In genomic region chr9:72652961-72653360, GRCm38 (mm10) we compare ENCODE assay signal across 8 mouse cellular contexts. TPM values are rescaled to one million over a fixed set of nuclear protein-coding genes. Genes with fewer than 3 reads are reported as not detected.
DNase-seq lines count a peak whose midpoint lies in the region; ATAC-seq lines count a peak whose summit lies in the region.

No protein-coding gene starts in this region.

- peak overlapping the region; percentile 65 for H3K27ac ChIP-seq in hindbrain, embryonic 11.5 days (ENCODE audit: low read depth, low read length)
- H3K27ac ChIP-seq in hindbrain, embryonic 14.5 days: no peak overlapping the region
- H3K27ac ChIP-seq in embryonic facial prominence, embryonic 13.5 days: peak overlapping the region; percentile 95
- H3K27ac ChIP-seq in heart, embryonic 14.5 days (replicated peaks in 1 of 2; ENCODE audit: control insufficient read depth in 1 of 2, insufficient read depth in 1 of 2, low read depth in 2 of 2, low read length in 2 of 2): peak overlapping the region; percentile 76 to 82
- no peak overlapping the region for H3K27ac ChIP-seq in liver, embryonic 15.5 days (replicated peaks)

- no peak overlapping the region for H3K4me2 ChIP-seq in hindbrain, embryonic 11.5 days (replicated peaks; ENCODE audit: low read depth, low read length)
- no peak overlapping the region for H3K4me2 ChIP-seq in hindbrain, embryonic 14.5 days (replicated peaks)
- H3K4me2 ChIP-seq in embryonic facial prominence, embryonic 13.5 days: peak overlapping the region; percentile 42
- H3K4me2 ChIP-seq in heart, embryonic 14.5 days (ENCODE audit: low read length): peak overlapping the region; percentile 39; the same call in 1 of the 2 replicates
- no peak overlapping the region for H3K4me2 ChIP-seq in liver, embryonic 15.5 days

- H3K9me3 ChIP-seq in hindbrain, embryonic 11.5 days (ENCODE audit: control insufficient read depth, low read length): no peaks in the 10 kb centered on the region
- H3K9me3 ChIP-seq in hindbrain, embryonic 14.5 days (ENCODE audit: control insufficient read depth, low read length): no peaks in the 10 kb centered on the region
- H3K9me3 ChIP-seq in embryonic facial prominence, embryonic 13.5 days: no peaks in the 10 kb centered on the region
- H3K9me3 ChIP-seq in heart, embryonic 14.5 days (ENCODE audit: control insufficient read depth, low read length): no peaks in the 10 kb centered on the region
- H3K9me3 ChIP-seq in liver, embryonic 15.5 days (replicated peaks): no peaks in the 10 kb centered on the region

- H3K27me3 ChIP-seq in hindbrain, embryonic 11.5 days (ENCODE audit: control insufficient read depth, insufficient read depth, low read length): no peaks in the 10 kb centered on the region
- H3K27me3 ChIP-seq in hindbrain, embryonic 14.5 days (ENCODE audit: control insufficient read depth, insufficient read depth, low read length): no peaks in the 10 kb centered on the region
- H3K27me3 ChIP-seq in embryonic facial prominence, embryonic 13.5 days: no peaks in the 10 kb centered on the region
- H3K27me3 ChIP-seq in heart, embryonic 14.5 days (ENCODE audit: control insufficient read depth, insufficient read depth, low read length): no peaks in the 10 kb centered on the region
- H3K27me3 ChIP-seq in liver, embryonic 15.5 days: peaks cover 10% of the 10 kb centered on the region; the same call in 1 of the 2 replicates

- H3K4me3 ChIP-seq in hindbrain, embryonic 11.5 days (ENCODE audit: low read depth, low read length): no peak overlapping the region
- H3K4me3 ChIP-seq in hindbrain, embryonic 14.5 days (replicated peaks; ENCODE audit: low read length): no peak overlapping the region
- peak overlapping the region; percentile 11; the same call in 1 of the 2 replicates for H3K4me3 ChIP-seq in embryonic facial prominence, embryonic 13.5 days
- H3K4me3 ChIP-seq in heart, embryonic 14.5 days (ENCODE audit: control insufficient read depth in 1 of 2, insufficient read depth in 1 of 2, low read depth in 1 of 2, low read length in 2 of 2): no peak overlapping the region
- H3K4me3 ChIP-seq in liver, embryonic 15.5 days (replicated peaks): no peak overlapping the region

- ATAC-seq in hindbrain, embryonic 11.5 days (ENCODE audit: low FRiP score): no peak; the same call in 1 of the 2 replicates
- ATAC-seq in hindbrain, embryonic 14.5 days (ENCODE audit: low FRiP score): no peak
- ATAC-seq in embryonic facial prominence, embryonic 13.5 days (ENCODE audit: insufficient number of reproducible peaks, insufficient read depth, low FRiP score, low TSS enrichment, low read depth): peak; percentile 64
- ATAC-seq in heart, embryonic 14.5 days (ENCODE audit: insufficient number of reproducible peaks, insufficient read depth, low FRiP score, low read depth): 0 out of 2 replicates have a peak, but pooled peaks have one; percentile 33
- 0 out of 2 replicates have a peak, but pooled peaks have one; percentile 19 for ATAC-seq in liver, embryonic 15.5 days (ENCODE audit: insufficient read depth)
- ATAC-seq in frontal cortex, adult (ENCODE audit: low TSS enrichment): no peak

- no peaks in the 10 kb centered on the region for H3K4me1 ChIP-seq in hindbrain, embryonic 11.5 days (replicated peaks; ENCODE audit: control insufficient read depth, insufficient read depth, low read length)
- H3K4me1 ChIP-seq in hindbrain, embryonic 14.5 days (replicated peaks; ENCODE audit: control insufficient read depth, insufficient read depth, low read length): no peaks in the 10 kb centered on the region
- H3K4me1 ChIP-seq in embryonic facial prominence, embryonic 13.5 days: peaks cover 42% of the 10 kb centered on the region
- H3K4me1 ChIP-seq in heart, embryonic 14.5 days (ENCODE audit: control insufficient read depth in 2 of 2, insufficient read depth in 2 of 2, low read length in 2 of 2): peaks cover 24 to 28% of the 10 kb centered on the region in 2 experiments
- H3K4me1 ChIP-seq in liver, embryonic 15.5 days (replicated peaks): peaks cover 37% of the 10 kb centered on the region

- DNase-seq in hindbrain, embryonic 11.5 days (ENCODE audit: low spot score): peak; percentile 49
- no peak for DNase-seq in hindbrain, embryonic 14.5 days (ENCODE audit: low spot score)
- DNase-seq in left cerebral cortex, adult 9 months (ENCODE audit: low spot score in 2 of 2): no peak
- no peak for DNase-seq in cerebellum, adult 18-20 months

- no peaks in the 10 kb centered on the region for H3K36me3 ChIP-seq in hindbrain, embryonic 11.5 days (ENCODE audit: control insufficient read depth, insufficient read depth, low read length)
- H3K36me3 ChIP-seq in hindbrain, embryonic 14.5 days (replicated peaks; ENCODE audit: control insufficient read depth, insufficient read depth): no peaks in the 10 kb centered on the region
- no peaks in the 10 kb centered on the region for H3K36me3 ChIP-seq in embryonic facial prominence, embryonic 13.5 days
- no peaks in the 10 kb centered on the region for H3K36me3 ChIP-seq in heart, embryonic 14.5 days (ENCODE audit: control insufficient read depth, insufficient read depth, low read length)
- H3K36me3 ChIP-seq in liver, embryonic 15.5 days (replicated peaks): no peaks in the 10 kb centered on the region

- WGBS in hindbrain, embryonic 11.5 days: 34% methylated on average over 8 of the region's 8 CpGs
- 27% methylated on average over 8 of the region's 8 CpGs for WGBS in hindbrain, embryonic 14.5 days
- 4% methylated on average over 8 of the region's 8 CpGs for WGBS in embryonic facial prominence, embryonic 13.5 days
- WGBS in heart, embryonic 14.5 days: 24% methylated on average over 8 of the region's 8 CpGs
- WGBS in liver, embryonic 15.5 days (ENCODE audit: insufficient replicate concordance): 61% methylated on average over 8 of the region's 8 CpGs

- H3K9ac ChIP-seq in hindbrain, embryonic 11.5 days (ENCODE audit: low read depth, low read length): no peak overlapping the region
- no peak overlapping the region for H3K9ac ChIP-seq in hindbrain, embryonic 14.5 days
- H3K9ac ChIP-seq in embryonic facial prominence, embryonic 13.5 days: peak overlapping the region; percentile 37; the same call in 1 of the 2 replicates
- peak overlapping the region; percentile 17; the same call in 1 of the 2 replicates for H3K9ac ChIP-seq in heart, embryonic 14.5 days (ENCODE audit: low read length)
- no peak overlapping the region for H3K9ac ChIP-seq in liver, embryonic 15.5 days

RNA-seq across cellular contexts. Expression of gene Nedd4, which starts 9.2 kb away (rescaled TPM):
- 708 and 779 TPM in 2 replicates for polyA plus RNA-seq in hindbrain, embryonic 11.5 days (2014; fragmentation: Nextera tagmentation; extraction: Ambion mirVana)
- polyA plus RNA-seq in hindbrain, embryonic 14.5 days (2014; fragmentation: Nextera tagmentation; extraction: Ambion mirVana): 478 and 513 TPM in 2 replicates
- 659 and 711 TPM in 2 replicates for polyA plus RNA-seq in embryonic facial prominence, embryonic 13.5 days (2015; fragmentation: Nextera tagmentation; extraction: Ambion mirVana)
- 612 and 625 TPM in 2 replicates for polyA plus RNA-seq in heart, embryonic 14.5 days (2014; fragmentation: Nextera tagmentation; extraction: Ambion mirVana)
- polyA plus RNA-seq in liver, embryonic 15.5 days (2015; fragmentation: Nextera tagmentation; extraction: Ambion mirVana): 90.0 and 90.8 TPM in 2 replicates

Comparison
In these comparisons a context has a peak if more than half of its experiments do, and no peak if none do; other contexts are left out.
1. H3K27ac ChIP-seq: peak in hindbrain, embryonic 11.5 days (single experiment), embryonic facial prominence, embryonic 13.5 days (single experiment) and heart, embryonic 14.5 days (2 of 2); none in hindbrain, embryonic 14.5 days (single experiment) and liver, embryonic 15.5 days (single experiment).
2. ATAC-seq: peak in embryonic facial prominence, embryonic 13.5 days (single experiment), heart, embryonic 14.5 days (single experiment) and liver, embryonic 15.5 days (single experiment); none in hindbrain, embryonic 11.5 days (single experiment), hindbrain, embryonic 14.5 days (single experiment) and frontal cortex, adult (single experiment).
3. H3K4me2 ChIP-seq: peak in embryonic facial prominence, embryonic 13.5 days (single experiment) and heart, embryonic 14.5 days (single experiment); none in hindbrain, embryonic 11.5 days (single experiment), hindbrain, embryonic 14.5 days (single experiment) and liver, embryonic 15.5 days (single experiment).
4. H3K9ac ChIP-seq: peak in embryonic facial prominence, embryonic 13.5 days (single experiment) and heart, embryonic 14.5 days (single experiment); none in hindbrain, embryonic 11.5 days (single experiment), hindbrain, embryonic 14.5 days (single experiment) and liver, embryonic 15.5 days (single experiment).